Mouse (Mus musculus) MEL (cell line): ENCODE results near the gene Fuk. TPM values are rescaled to one million over a fixed set of nuclear protein-coding genes. Genes with fewer than 3 reads are reported as not detected.

Experiments used
- DNase-seq: peaks from one replicate; pipeline ENCODE4 v3.0.0; 2011; ENCODE audit warnings: low read depth, low spot score
- H3K27ac ChIP-seq: 2 replicates; pipeline ENCODE4 v1.5.1; 2012; ENCODE audit warnings: low read depth, mild to moderate bottlenecking, control low read depth, low read length, moderate library complexity; ENCODE audit not compliant: control insufficient read depth
- H3K27me3 ChIP-seq, 2 experiments: fragments of 150-350 bp in 1 of 2; sonication (generic) in 1 of 2; 2 replicates each; pipeline ENCODE4 v1.6.1; 2012; ENCODE audit warnings: low read length in 2 of 2, mild to moderate bottlenecking in 2 of 2, improper control_type of control experiment in 1 of 2, moderate library complexity in 1 of 2; ENCODE audit not compliant: insufficient read depth in 2 of 2, control insufficient read depth in 1 of 2
- H3K36me3 ChIP-seq, 2 experiments: 2 replicates each; pipeline ENCODE4 v1.6.1; 2012 to 2014; ENCODE audit warnings: low read length in 2 of 2, improper control_type of control experiment in 1 of 2, inconsistent platforms in 1 of 2, mild to moderate bottlenecking in 1 of 2; ENCODE audit not compliant: insufficient read depth in 2 of 2, control insufficient read depth in 1 of 2
- H3K4me1 ChIP-seq, 2 experiments: fragments of 150-350 bp in 1 of 2; sonication (generic) in 1 of 2; 2 replicates each; pipeline ENCODE4 v1.6.1; 2012; ENCODE audit warnings: low read length in 2 of 2, improper control_type of control experiment in 1 of 2, mild to moderate bottlenecking in 1 of 2; ENCODE audit not compliant: insufficient read depth in 2 of 2, control insufficient read depth in 1 of 2
- H3K4me3 ChIP-seq, 2 experiments: fragments of 150-350 bp in 1 of 2; sonication (generic) in 1 of 2; 2 replicates each; pipeline ENCODE4 v1.5.1; 2012; ENCODE audit warnings: low read depth in 2 of 2, low read length in 2 of 2, mild to moderate bottlenecking in 2 of 2, moderate library complexity in 2 of 2, control low read depth in 1 of 2, improper control_type of control experiment in 1 of 2; ENCODE audit not compliant: control insufficient read depth in 1 of 2, insufficient read depth in 1 of 2
- H3K79me2 ChIP-seq: 2 replicates; pipeline ENCODE4 v1.6.1; 2012; ENCODE audit warnings: mild to moderate bottlenecking, low read length, moderate library complexity; ENCODE audit not compliant: control insufficient read depth, poor library complexity, insufficient read depth
- H3K9ac ChIP-seq: 2 replicates; pipeline ENCODE4 v1.6.1; 2012; ENCODE audit warnings: low read depth, mild to moderate bottlenecking, control low read depth, low read length, moderate library complexity; ENCODE audit not compliant: control insufficient read depth, poor library complexity, severe bottlenecking
- H3K9me3 ChIP-seq: fragments of 150-350 bp; sonication (generic); replicated peaks from 2 replicates; pipeline ENCODE4 v1.6.1; 2012; ENCODE audit warnings: mild to moderate bottlenecking, low read length, improper control_type of control experiment, moderate library complexity; ENCODE audit not compliant: insufficient read depth
- BHLHE40 ChIP-seq: IDR thresholded peaks from 2 replicates; pipeline ENCODE4 v1.6.1; 2012; ENCODE audit warnings: low read depth, mild to moderate bottlenecking, inconsistent platforms, low read length, improper control_type of control experiment, borderline replicate concordance
- CTCF ChIP-seq, 3 experiments: IDR thresholded peaks in 2 of 3; conservative IDR thresholded peaks in 1 of 3; 2 replicates each; pipeline ENCODE4 v1.5.1; 2011 to 2012; ENCODE audit warnings: low read length in 3 of 3, low read depth in 2 of 3, mild to moderate bottlenecking in 2 of 3, improper control_type of control experiment in 1 of 3, inconsistent platforms in 1 of 3, mixed read lengths in 1 of 3, moderate library complexity in 1 of 3; ENCODE audit not compliant: control insufficient read depth in 1 of 3, insufficient read depth in 1 of 3, poor library complexity in 1 of 3, severe bottlenecking in 1 of 3
- ETS1 ChIP-seq: IDR thresholded peaks from 2 replicates; pipeline ENCODE4 v1.6.1; 2012; ENCODE audit warnings: low read depth, mild to moderate bottlenecking, inconsistent platforms, low read length, improper control_type of control experiment, moderate library complexity
- GABPA ChIP-seq: IDR thresholded peaks from 2 replicates; pipeline ENCODE4 v1.6.1; 2012; ENCODE audit warnings: low read depth, mild to moderate bottlenecking, inconsistent platforms, low read length, improper control_type of control experiment, moderate library complexity
- HCFC1 ChIP-seq: IDR thresholded peaks from 2 replicates; pipeline ENCODE4 v1.6.1; 2012; ENCODE audit warnings: low read depth, mild to moderate bottlenecking, inconsistent platforms, low read length, improper control_type of control experiment, moderate library complexity
- JUND ChIP-seq: IDR thresholded peaks from 2 replicates; pipeline ENCODE4 v1.6.1; 2011; ENCODE audit warnings: low read depth, mild to moderate bottlenecking, improper control_type of control experiment, low read length
- MAX ChIP-seq: IDR thresholded peaks from 2 replicates; pipeline ENCODE4 v1.6.1; 2011; ENCODE audit warnings: low read length, improper control_type of control experiment
- MAZ ChIP-seq: IDR thresholded peaks from 2 replicates; pipeline ENCODE4 v1.6.1; 2012; ENCODE audit warnings: low read depth, mild to moderate bottlenecking, inconsistent platforms, low read length, improper control_type of control experiment
- MEF2A ChIP-seq: IDR thresholded peaks from 2 replicates; pipeline ENCODE4 v1.6.1; 2014; ENCODE audit warnings: low read depth, mild to moderate bottlenecking, inconsistent platforms, low read length, improper control_type of control experiment; ENCODE audit not compliant: poor library complexity, insufficient replicate concordance, severe bottlenecking; ENCODE audit errors: extremely low read depth
- MXI1 ChIP-seq: IDR thresholded peaks from 2 replicates; pipeline ENCODE4 v1.6.1; 2011; ENCODE audit warnings: mild to moderate bottlenecking, low read depth, low read length, improper control_type of control experiment
- MYB ChIP-seq: IDR thresholded peaks from 2 replicates; pipeline ENCODE4 v1.6.1; 2011; ENCODE audit warnings: mild to moderate bottlenecking, low read depth, low read length, improper control_type of control experiment
- NRF1 ChIP-seq: IDR thresholded peaks from 2 replicates; pipeline ENCODE4 v1.6.1; 2014; ENCODE audit warnings: low read depth, mild to moderate bottlenecking, inconsistent platforms, low read length, improper control_type of control experiment, moderate library complexity; ENCODE audit not compliant: poor library complexity, insufficient read depth, severe bottlenecking
- POLR2A ChIP-seq, 2 experiments: IDR thresholded peaks; 2 replicates each; pipeline ENCODE4 v1.6.1; 2011 to 2012; ENCODE audit warnings: low read length in 2 of 2, mild to moderate bottlenecking in 2 of 2, control low read depth in 1 of 2, improper control_type of control experiment in 1 of 2, low read depth in 1 of 2, moderate library complexity in 1 of 2; ENCODE audit not compliant: control insufficient read depth in 1 of 2, insufficient read depth in 1 of 2, poor library complexity in 1 of 2
- POLR2AphosphoS2 ChIP-seq: IDR thresholded peaks from 2 replicates; pipeline ENCODE4 v1.6.1; 2011; ENCODE audit warnings: low read length, improper control_type of control experiment
- RAD21 ChIP-seq: IDR thresholded peaks from 2 replicates; pipeline ENCODE4 v1.6.1; 2011; ENCODE audit warnings: mild to moderate bottlenecking, low read depth, low read length, improper control_type of control experiment
- RCOR1 ChIP-seq: IDR thresholded peaks from 2 replicates; pipeline ENCODE4 v1.6.1; 2012; ENCODE audit warnings: low read depth, mild to moderate bottlenecking, inconsistent platforms, low read length, improper control_type of control experiment
- SIN3A ChIP-seq: IDR thresholded peaks from 2 replicates; pipeline ENCODE4 v1.6.1; 2012; ENCODE audit warnings: low read length, improper control_type of control experiment, inconsistent platforms
- TAL1 ChIP-seq: IDR thresholded peaks from 2 replicates; pipeline ENCODE4 v1.6.1; 2012; ENCODE audit warnings: mild to moderate bottlenecking, inconsistent platforms, low read length, moderate library complexity, mixed read lengths
- TBP ChIP-seq: IDR thresholded peaks from 2 replicates; pipeline ENCODE4 v1.8.0; 2011; ENCODE audit warnings: low read depth, low read length, improper control_type of control experiment
- TCF12 ChIP-seq: IDR thresholded peaks from 2 replicates; pipeline ENCODE4 v1.6.1; 2014; ENCODE audit warnings: low read depth, mild to moderate bottlenecking, inconsistent platforms, low read length, improper control_type of control experiment, moderate library complexity
- UBTF ChIP-seq: IDR thresholded peaks from 2 replicates; pipeline ENCODE4 v1.6.1; 2012; ENCODE audit warnings: low read depth, mild to moderate bottlenecking, inconsistent platforms, low read length, improper control_type of control experiment, moderate library complexity, borderline replicate concordance; ENCODE audit not compliant: insufficient read depth
- USF1 ChIP-seq: IDR thresholded peaks from 2 replicates; pipeline ENCODE4 v1.6.1; 2014; ENCODE audit warnings: low read depth, mild to moderate bottlenecking, inconsistent platforms, low read length, improper control_type of control experiment, moderate library complexity
- USF2 ChIP-seq, 2 experiments: IDR thresholded peaks; 2 replicates each; pipeline ENCODE4 v1.6.1; 2011 to 2012; ENCODE audit warnings: improper control_type of control experiment in 2 of 2, low read length in 2 of 2, borderline replicate concordance in 1 of 2, inconsistent platforms in 1 of 2, low read depth in 1 of 2, mild to moderate bottlenecking in 1 of 2; ENCODE audit not compliant: insufficient read depth in 1 of 2
- ZC3H11A ChIP-seq: IDR thresholded peaks from 2 replicates; pipeline ENCODE4 v1.6.1; 2012; ENCODE audit warnings: low read depth, mild to moderate bottlenecking, inconsistent platforms, low read length, improper control_type of control experiment
- ZKSCAN1 ChIP-seq: IDR thresholded peaks from 2 replicates; pipeline ENCODE4 v1.6.1; 2012; ENCODE audit warnings: low read depth, mild to moderate bottlenecking, inconsistent platforms, low read length, improper control_type of control experiment, moderate library complexity
- ZNF384 ChIP-seq: IDR thresholded peaks from 2 replicates; pipeline ENCODE4 v1.6.1; 2012; ENCODE audit warnings: low read depth, mild to moderate bottlenecking, inconsistent platforms, low read length, improper control_type of control experiment
- polyA plus RNA-seq, 2 experiments: library from polyadenylated mRNA; stranded (reverse) in 1 of 2; unstranded in 1 of 2; fragments of >175 nt in 1 of 2; fragments of >200 nt in 1 of 2; gene quantifications; 2 replicates each; pipeline versions ENCODE4 v1.2.1 to v1.2.4; 2012; ENCODE audit warnings: low replicate concordance in 2 of 2, low read depth in 1 of 2; ENCODE audit not compliant: insufficient read length in 2 of 2, insufficient read depth in 1 of 2, missing spikeins in 1 of 2
- total RNA-seq: library from RNA; depleted of rRNA; stranded (reverse); fragments of 300-350 nt; gene quantifications from 2 replicates; pipeline ENCODE4 v1.2.3, GENCODE M21; 2012

Fuk gene
- total and polyA plus RNA-seq, 3 experiments = 9.1 to 10.6 TPM; not detected in 1

DNA sequence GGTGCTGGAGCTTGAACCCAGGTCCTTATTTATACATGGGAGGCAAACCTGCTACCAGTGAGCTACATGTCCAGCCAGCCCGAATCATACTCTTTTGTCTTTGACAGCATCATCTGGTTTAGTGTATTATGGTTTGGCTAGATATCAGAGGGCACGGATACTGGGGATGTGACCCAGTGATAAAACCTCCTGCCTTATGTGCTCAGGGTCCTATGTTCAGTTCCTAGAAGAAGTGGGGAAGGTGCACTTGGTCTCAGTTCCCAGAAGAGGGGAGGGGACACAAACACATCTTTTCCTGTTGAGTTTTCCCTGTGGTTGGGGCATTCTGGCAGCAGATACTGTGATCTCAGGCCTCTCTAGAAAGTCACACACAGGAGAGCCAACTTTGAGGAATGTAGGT is 31.0 kb upstream of the Fuk start (continued):
- TF ChIP-seq USF2 (IDR thresholded peaks at IDR 0.05; ENCODE audit: borderline replicate concordance in 1 of 2, insufficient read depth in 1 of 2, low read depth in 1 of 2, low read length in 2 of 2) (no peak), ETS1 (no peak; the same call in 1 of the 2 replicates), MAX (no peak), SIN3A (0 out of 2 replicates have a peak, but pooled peaks have one; percentile 30), BHLHE40 (no peak), TAL1 (peak; percentile 73), TCF12 (peak; percentile 61), MXI1 (no peak), ZC3H11A (no peak), GABPA (no peak)

- TF ChIP-seq ZKSCAN1 (no peak), POLR2AphosphoS2 (no peak), RAD21 (no peak), USF1 (no peak), HCFC1 (0 out of 2 replicates have a peak, but pooled peaks have one; percentile 3)
- Histone ChIP-seq H3K36me3 (peaks cover 0 to 54% of the 10 kb centered on the region in 2 experiments; a peak in 2 of 4 replicates), H3K27me3 (no peaks in the 10 kb centered on the region), H3K4me1 (peaks cover 41 to 67% of the 10 kb centered on the region in 2 experiments), H3K9me3 (no peaks in the 10 kb centered on the region), H3K4me3 (peak overlapping the region in 1 of 2 experiments; percentile 49; a peak in 1 of 4 replicates), H3K9ac (peak overlapping the region; percentile 57), H3K79me2 (no peaks in the 10 kb centered on the region), H3K27ac (peak overlapping the region; percentile 92)
- DNase-seq = no peak
Measured at GRCm38 (mm10) chr8:110932444-110932843, 30.2 kb upstream of the Fuk start.

DNA sequence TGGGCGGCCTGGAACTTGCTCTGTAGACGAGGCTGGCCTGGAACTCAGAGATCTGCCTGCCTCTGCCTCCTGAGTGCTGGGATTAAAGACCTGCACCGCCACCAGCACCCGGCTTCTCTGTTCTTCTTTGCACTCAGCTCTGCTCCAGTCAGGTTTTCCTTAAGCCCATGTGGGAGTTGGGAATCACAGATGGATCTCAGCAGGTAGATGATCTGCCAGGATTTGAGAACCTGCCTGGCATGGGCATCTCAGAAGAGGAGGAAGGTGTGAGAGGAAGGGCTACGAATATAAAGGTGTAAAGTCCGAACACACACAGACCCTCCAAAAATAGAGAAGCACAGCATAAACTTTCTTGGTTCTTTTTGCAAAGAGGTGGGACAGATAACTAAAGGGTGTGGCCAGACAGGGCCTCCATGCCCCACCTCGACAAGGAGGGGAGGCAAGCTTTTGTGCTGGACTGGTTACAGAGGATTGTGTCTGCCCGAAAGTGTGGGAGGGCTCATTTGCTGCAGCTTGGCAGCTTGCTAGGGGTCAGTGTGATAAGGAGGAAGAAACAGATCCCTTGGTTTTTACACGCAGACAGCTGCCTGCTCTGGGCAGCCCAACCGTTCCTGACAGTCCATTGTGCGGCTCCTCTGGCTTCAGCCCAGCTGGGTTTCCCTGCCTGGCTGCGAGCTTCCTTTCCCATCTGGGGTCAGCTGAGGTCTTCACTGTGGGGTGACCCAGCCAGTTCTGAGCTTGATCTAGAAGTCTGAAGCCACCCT is 29.1 kb upstream of the Fuk start:
- no peaks in the 10 kb centered on the region for H3K9me3 ChIP-seq
- H3K4me1 ChIP-seq = peaks cover 41 to 72% of the 10 kb centered on the region in 2 experiments
- peak overlapping the region; percentile 57 for H3K9ac ChIP-seq
- H3K79me2 ChIP-seq = no peaks in the 10 kb centered on the region
- H3K36me3 ChIP-seq = peaks cover 0 to 59% of the 10 kb centered on the region in 2 experiments; a peak in 2 of 4 replicates
- DNase-seq = peak; percentile 88
- H3K4me3 ChIP-seq = peak overlapping the region; percentile 35 to 49
- no peaks in the 10 kb centered on the region for H3K27me3 ChIP-seq
- H3K27ac ChIP-seq = peak overlapping the region; percentile 92
- TF ChIP-seq NRF1 (no peak), MEF2A (no peak), UBTF (no peak), TBP (peak; percentile 71), CTCF (IDR thresholded peaks at IDR 0.05 in 2 of 3, conservative IDR thresholded peaks at IDR 0.05 in 1 of 3; ENCODE audit: control insufficient read depth in 1 of 3, insufficient read depth in 1 of 3, low read depth in 2 of 3, low read length in 3 of 3, poor library complexity in 1 of 3, severe bottlenecking in 1 of 3) (no peak), MAX (peak; percentile 51; the same call in 1 of the 2 replicates), ZKSCAN1 (no peak), TAL1 (peak; percentile 68), ETS1 (peak; percentile 85), BHLHE40 (no peak), POLR2A (IDR thresholded peaks at IDR 0.05; ENCODE audit: control insufficient read depth in 1 of 2, insufficient read depth in 1 of 2, low read depth in 1 of 2, low read length in 2 of 2, poor library complexity in 1 of 2) (peak in 1 of 2 experiments; percentile 52; a peak in 1 of 4 replicates), MYB (0 out of 2 replicates have a peak, but pooled peaks have one; percentile 34), MAZ (peak; percentile 53; the same call in 1 of the 2 replicates), ZNF384 (peak; percentile 38; the same call in 1 of the 2 replicates), TCF12 (peak; percentile 74), RCOR1 (no peak), JUND (no peak)
